Comparison of ENCODE assay signal across 8 mouse cellular contexts in the genomic region with DNA sequence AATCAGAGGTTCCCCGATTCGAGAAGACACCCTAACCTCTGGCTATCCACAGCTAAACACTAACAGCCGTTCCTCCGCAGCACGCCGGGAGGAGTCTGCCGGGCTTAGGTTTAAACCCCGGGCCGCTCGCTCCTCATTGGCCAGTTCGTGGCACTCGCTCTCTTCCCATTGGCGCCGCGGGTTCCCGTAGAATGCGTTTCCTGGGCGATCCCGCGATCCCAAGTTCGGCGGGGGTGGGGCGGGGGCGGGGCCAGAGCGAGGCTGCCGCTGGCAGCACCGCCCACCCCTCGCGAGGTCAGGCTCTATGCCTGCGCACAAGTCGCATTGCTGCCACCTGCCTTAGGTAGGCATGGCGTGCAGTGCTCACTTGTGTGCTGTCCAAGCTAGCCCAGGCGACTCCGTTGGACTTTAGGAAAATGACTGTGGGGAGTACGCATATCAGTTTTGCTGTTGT. TPM values are rescaled to one million over a fixed set of nuclear protein-coding genes. Genes with fewer than 3 reads are reported as not detected.
DNase-seq lines count a peak whose midpoint lies in the region; ATAC-seq and TF ChIP-seq lines count a peak whose summit lies in the region.

Gene Ccnb1 (minus strand): TSS at position 157 of the 454 bp plus-strand sequence.

- under 1% methylated on average over 35 of the region's 35 CpGs for WGBS in bone marrow, adult 2 months
- WGBS in embryonic facial prominence, embryonic 15.5 days = under 1% methylated on average over 35 of the region's 35 CpGs
- under 1% methylated on average over 35 of the region's 35 CpGs for WGBS in heart, embryonic 10.5 days
- under 1% methylated on average over 35 of the region's 35 CpGs for WGBS in kidney, embryonic 15.5 days

- peak within 1 kb of the TSS; percentile 92 for H3K4me2 ChIP-seq in embryonic facial prominence, embryonic 15.5 days (replicated peaks)
- peak within 1 kb of the TSS; percentile 68 for H3K4me2 ChIP-seq in kidney, embryonic 15.5 days

- no peaks in the 10 kb centered on the region for H3K27me3 ChIP-seq in embryonic facial prominence, embryonic 15.5 days
- no peaks in the 10 kb centered on the region for H3K27me3 ChIP-seq in heart, embryonic 10.5 days (ENCODE audit: insufficient read depth, poor library complexity, severe bottlenecking)
- no peaks in the 10 kb centered on the region for H3K27me3 ChIP-seq in kidney, embryonic 15.5 days

- peak; percentile 97 for DNase-seq in 416B (ENCODE audit: low read depth)
- peak; percentile 98 for DNase-seq in heart, embryonic 10.5 days (ENCODE audit: low spot score)
- DNase-seq in liver = peak; percentile 99
- peak; percentile 93 to 96 for DNase-seq in spleen, postnatal 4 days (ENCODE audit: low spot score in 2 of 2)

- H3K9me3 ChIP-seq in embryonic facial prominence, embryonic 15.5 days (replicated peaks) = no peaks in the 10 kb centered on the region
- no peaks in the 10 kb centered on the region for H3K9me3 ChIP-seq in heart, embryonic 10.5 days
- H3K9me3 ChIP-seq in kidney, embryonic 15.5 days (replicated peaks) = no peaks in the 10 kb centered on the region

- H3K9ac ChIP-seq in embryonic facial prominence, embryonic 15.5 days = peak within 1 kb of the TSS; percentile 63
- peak within 1 kb of the TSS; percentile 63 for H3K9ac ChIP-seq in kidney, embryonic 15.5 days

- no peaks in the 10 kb centered on the region for H3K36me3 ChIP-seq in embryonic facial prominence, embryonic 15.5 days
- peaks cover 35% of the 10 kb centered on the region for H3K36me3 ChIP-seq in heart, embryonic 10.5 days
- H3K36me3 ChIP-seq in kidney, embryonic 15.5 days = peaks cover 35% of the 10 kb centered on the region

- H3K4me1 ChIP-seq in bone marrow, adult 2 months (ENCODE audit: control insufficient read depth, insufficient read depth, low read length) = no peaks in the 10 kb centered on the region
- peaks cover 21% of the 10 kb centered on the region for H3K4me1 ChIP-seq in embryonic facial prominence, embryonic 15.5 days
- H3K4me1 ChIP-seq in heart, embryonic 10.5 days = peaks cover 20% of the 10 kb centered on the region
- peaks cover 24% of the 10 kb centered on the region for H3K4me1 ChIP-seq in kidney, embryonic 15.5 days

- ATAC-seq in embryonic facial prominence, embryonic 15.5 days (ENCODE audit: insufficient number of reproducible peaks, low FRiP score, low TSS enrichment, low read depth) = peak; percentile 97
- ATAC-seq in kidney, embryonic 15.5 days (replicated peaks; ENCODE audit: low FRiP score) = peak; percentile 99
- peak; percentile 96 for ATAC-seq in monocyte, adult 5-6 weeks (replicated peaks; ENCODE audit: insufficient number of reproducible peaks, low FRiP score, low TSS enrichment, poor library complexity, severe bottlenecking)

- peak within 1 kb of the TSS; percentile 74 for H3K4me3 ChIP-seq in bone marrow, adult 2 months (replicated peaks; ENCODE audit: control insufficient read depth, low read depth, low read length)
- H3K4me3 ChIP-seq in embryonic facial prominence, embryonic 15.5 days (replicated peaks) = peak within 1 kb of the TSS; percentile 86
- peak within 1 kb of the TSS; percentile 78 for H3K4me3 ChIP-seq in heart, embryonic 10.5 days
- peak within 1 kb of the TSS; percentile 62 for H3K4me3 ChIP-seq in kidney, embryonic 15.5 days (replicated peaks)

- TF ChIP-seq CTCF in bone marrow, adult 2 months (IDR thresholded peaks at IDR 0.05; ENCODE audit: control insufficient read depth, insufficient read depth, low read length) = peak; percentile 51

- peak within 1 kb of the TSS; percentile 65 for H3K27ac ChIP-seq in bone marrow, adult 2 months (ENCODE audit: control insufficient read depth, insufficient read depth, low read depth, low read length, poor library complexity)
- 0 out of 2 replicates have a peak within 1 kb of the TSS, but pooled peaks have one; percentile 22 for H3K27ac ChIP-seq in embryonic facial prominence, embryonic 15.5 days (replicated peaks)
- H3K27ac ChIP-seq in heart, embryonic 10.5 days = peak within 1 kb of the TSS; percentile 93
- peak within 1 kb of the TSS; percentile 66 for H3K27ac ChIP-seq in kidney, embryonic 15.5 days

- TF ChIP-seq POLR2A in bone marrow, adult 2 months (IDR thresholded peaks at IDR 0.05; ENCODE audit: borderline replicate concordance, control insufficient read depth, low read depth, low read length) = peak; percentile 79

RNA-seq across cellular contexts. Expression of gene Ccnb1, which starts in this region (rescaled TPM):
- polyA plus RNA-seq in bone marrow, adult 2 months (2011; ENCODE audit: insufficient read depth, insufficient read length, low replicate concordance, missing spikeins) = 62.2 and 75.7 TPM in 2 replicates
- polyA plus RNA-seq in embryonic facial prominence, embryonic 15.5 days (2015; fragmentation: Nextera tagmentation; extraction: Ambion mirVana) = 167 and 170 TPM in 2 replicates
- 295 and 306 TPM in 2 replicates for polyA plus RNA-seq in heart, embryonic 10.5 days (2016; fragmentation: Nextera tagmentation; extraction: Ambion mirVana)
- polyA plus RNA-seq in kidney, embryonic 15.5 days (2015; fragmentation: Nextera tagmentation; extraction: Ambion mirVana) = 256 and 259 TPM in 2 replicates
- 1.5 to 1.8 TPM (median 1.6 TPM) in 3 replicates for total RNA-seq in monocyte, adult 5-6 weeks (2017)

Comparison
In these comparisons a context has a peak if more than half of its experiments do, and no peak if none do; other contexts are left out.
1. Peak in every context shown above with its lines: DNase-seq, ATAC-seq, H3K4me3 ChIP-seq and H3K27ac ChIP-seq.
2. H3K27ac ChIP-seq: peak in every context shown above with its lines; median percentile 93 in heart, embryonic 10.5 days; 66 in kidney, embryonic 15.5 days; 65 in bone marrow, adult 2 months; 22 in embryonic facial prominence, embryonic 15.5 days.